Mouse (Mus musculus) MEL (cell line): Measurements from ENCODE around the gene Grb10.

ENCODE experiments used
- CHD2 ChIP-seq: IDR thresholded peaks from 2 replicates; pipeline ENCODE4 v1.6.1; 2011; ENCODE audit warnings: low read length, improper control_type of control experiment
- CTCF ChIP-seq, 3 experiments: IDR thresholded peaks in 2 of 3; conservative IDR thresholded peaks in 1 of 3; 2 replicates each; pipeline ENCODE4 v1.5.1; 2011 to 2012; ENCODE audit warnings: low read length in 3 of 3, low read depth in 2 of 3, mild to moderate bottlenecking in 2 of 3, improper control_type of control experiment in 1 of 3, inconsistent platforms in 1 of 3, mixed read lengths in 1 of 3, moderate library complexity in 1 of 3; ENCODE audit not compliant: control insufficient read depth in 1 of 3, insufficient read depth in 1 of 3, poor library complexity in 1 of 3, severe bottlenecking in 1 of 3
- ELF1 ChIP-seq: IDR thresholded peaks from 2 replicates; pipeline ENCODE4 v1.6.1; 2014; ENCODE audit warnings: low read depth, mild to moderate bottlenecking, inconsistent platforms, low read length, improper control_type of control experiment, moderate library complexity
- ETS1 ChIP-seq: IDR thresholded peaks from 2 replicates; pipeline ENCODE4 v1.6.1; 2012; ENCODE audit warnings: low read depth, mild to moderate bottlenecking, inconsistent platforms, low read length, improper control_type of control experiment, moderate library complexity
- GATA1 ChIP-seq: IDR thresholded peaks from 2 replicates; pipeline ENCODE4 v1.6.1; 2011; ENCODE audit warnings: low read depth, low read length, improper control_type of control experiment
- KAT2A ChIP-seq: conservative IDR thresholded peaks from 2 replicates; pipeline ENCODE4 v1.6.1; 2012; ENCODE audit warnings: low read depth, low read length, improper control_type of control experiment, inconsistent platforms
- MEF2A ChIP-seq: IDR thresholded peaks from 2 replicates; pipeline ENCODE4 v1.6.1; 2014; ENCODE audit warnings: low read depth, mild to moderate bottlenecking, inconsistent platforms, low read length, improper control_type of control experiment; ENCODE audit not compliant: poor library complexity, insufficient replicate concordance, severe bottlenecking; ENCODE audit errors: extremely low read depth
- POLR2A ChIP-seq, 2 experiments: IDR thresholded peaks; 2 replicates each; pipeline ENCODE4 v1.6.1; 2011 to 2012; ENCODE audit warnings: low read length in 2 of 2, mild to moderate bottlenecking in 2 of 2, control low read depth in 1 of 2, improper control_type of control experiment in 1 of 2, low read depth in 1 of 2, moderate library complexity in 1 of 2; ENCODE audit not compliant: control insufficient read depth in 1 of 2, insufficient read depth in 1 of 2, poor library complexity in 1 of 2
- POLR2AphosphoS2 ChIP-seq: IDR thresholded peaks from 2 replicates; pipeline ENCODE4 v1.6.1; 2011; ENCODE audit warnings: low read length, improper control_type of control experiment
- TAL1 ChIP-seq: IDR thresholded peaks from 2 replicates; pipeline ENCODE4 v1.6.1; 2012; ENCODE audit warnings: mild to moderate bottlenecking, inconsistent platforms, low read length, moderate library complexity, mixed read lengths
- USF2 ChIP-seq, 2 experiments: IDR thresholded peaks; 2 replicates each; pipeline ENCODE4 v1.6.1; 2011 to 2012; ENCODE audit warnings: improper control_type of control experiment in 2 of 2, low read length in 2 of 2, borderline replicate concordance in 1 of 2, inconsistent platforms in 1 of 2, low read depth in 1 of 2, mild to moderate bottlenecking in 1 of 2; ENCODE audit not compliant: insufficient read depth in 1 of 2

- TF ChIP-seq GATA1 = no peak
- no peak for TF ChIP-seq POLR2A (IDR thresholded peaks at IDR 0.05; ENCODE audit: control insufficient read depth in 1 of 2, insufficient read depth in 1 of 2, low read depth in 1 of 2, low read length in 2 of 2, poor library complexity in 1 of 2)
- no peak for TF ChIP-seq TAL1
- no peak for TF ChIP-seq ELF1
- no peak for TF ChIP-seq MEF2A
- TF ChIP-seq KAT2A = no peak
- TF ChIP-seq POLR2AphosphoS2 = no peak
- TF ChIP-seq CHD2 = no peak
- no peak for TF ChIP-seq CTCF (IDR thresholded peaks at IDR 0.05 in 2 of 3, conservative IDR thresholded peaks at IDR 0.05 in 1 of 3; ENCODE audit: control insufficient read depth in 1 of 3, insufficient read depth in 1 of 3, low read depth in 2 of 3, low read length in 3 of 3, poor library complexity in 1 of 3, severe bottlenecking in 1 of 3)
- no peak for TF ChIP-seq USF2 (IDR thresholded peaks at IDR 0.05; ENCODE audit: borderline replicate concordance in 1 of 2, insufficient read depth in 1 of 2, low read depth in 1 of 2, low read length in 2 of 2)
- no peak for TF ChIP-seq ETS1
Observed at GRCm38 (mm10) chr11:12000293-12000910, 38.1 kb downstream of the Grb10 start.
